Mouse (Mus musculus) forebrain, postnatal 0 days (tissue): ENCODE measurements around the gene Ola1. TPM values are rescaled to one million over a fixed set of nuclear protein-coding genes. Genes with fewer than 3 reads are reported as not detected.

Source experiments
- ATAC-seq: fragments of 200-750 bp; cut with Nextera tagmentation; 2 replicates; pipeline ENCODE4 v1.8.0; 2017; ENCODE audit warnings: mild to moderate bottlenecking, moderate library complexity
- DNase-seq: peaks from one replicate; pipeline ENCODE4 v3.0.0-alpha.2; 2015
- H3K27ac ChIP-seq: fragments of 300-500 bp; sonication (generic); 2 replicates; pipeline ENCODE4 v1.5.1; 2014; ENCODE audit warnings: low read depth, mild to moderate bottlenecking, antibody characterized with exemption, low read length, moderate library complexity, mixed read lengths
- H3K27me3 ChIP-seq: fragments of 300-500 bp; sonication (generic); 2 replicates; pipeline ENCODE4 v1.6.1; 2014; ENCODE audit warnings: mild to moderate bottlenecking, low read length, mixed read lengths; ENCODE audit not compliant: insufficient read depth
- H3K36me3 ChIP-seq: fragments of 300-500 bp; sonication (generic); 2 replicates; pipeline ENCODE4 v1.6.1; 2014; ENCODE audit warnings: mild to moderate bottlenecking, moderate library complexity; ENCODE audit not compliant: insufficient read depth
- H3K4me1 ChIP-seq: fragments of 300-500 bp; sonication (generic); 2 replicates; pipeline ENCODE4 v1.6.1; 2014; ENCODE audit warnings: antibody characterized with exemption; ENCODE audit not compliant: insufficient read depth
- H3K4me2 ChIP-seq: fragments of 300-500 bp; sonication (generic); 2 replicates; pipeline ENCODE4 v1.6.1; 2014; ENCODE audit warnings: low read depth, mild to moderate bottlenecking, moderate library complexity
- H3K4me3 ChIP-seq: fragments of 300-500 bp; sonication (generic); 2 replicates; pipeline ENCODE4 v1.5.1; 2014; ENCODE audit warnings: low read depth, low read length, mixed read lengths
- H3K9ac ChIP-seq: fragments of 300-500 bp; sonication (generic); 2 replicates; pipeline ENCODE4 v1.6.1; 2014; ENCODE audit warnings: mild to moderate bottlenecking
- H3K9me3 ChIP-seq: fragments of 300-500 bp; sonication (generic); 2 replicates; pipeline ENCODE4 v1.6.1; 2016; ENCODE audit warnings: low read length
- CTCF ChIP-seq: sonication (generic); IDR thresholded peaks from 2 replicates; pipeline ENCODE4 v1.5.1; 2016; ENCODE audit warnings: antibody characterized with exemption, control low read depth, low read depth
- WGBS: fragments of 180-500 bp; shearing (Covaris S2); extraction: QIAGEN DNeasy Blood & Tissue Kit; methylation state at CpG from one replicate; pipeline ENCODE4 v1.1.7; 2014; 5-methylcytosine and 5-hydroxymethylcytosine counted together
- polyA plus RNA-seq: library from polyadenylated mRNA; unstranded; fragments of >200 nt; fragmentation: Nextera tagmentation; extraction: Ambion mirVana; gene quantifications from 2 replicates; pipeline ENCODE4 v1.2.1, GENCODE M21; 2015
- total RNA-seq: library from RNA; depleted of rRNA; stranded (reverse); fragments of >200 nt; gene quantifications from 2 replicates; pipeline ENCODE4 v1.2.3, GENCODE M21; 2014

Gene Ola1
- total and polyA plus RNA-seq, 2 experiments from 2014 or later = 68.4 to 97.2 TPM

- no peaks in the 10 kb centered on the region for H3K9me3 ChIP-seq
- H3K4me3 ChIP-seq = no peak overlapping the region
- no peak overlapping the region for H3K9ac ChIP-seq
- 70% methylated on average over 3 of the region's 3 CpGs for WGBS
- H3K4me1 ChIP-seq = no peaks in the 10 kb centered on the region
- no peak for ATAC-seq
- no peak overlapping the region for H3K4me2 ChIP-seq
- no peak for TF ChIP-seq CTCF
- H3K27me3 ChIP-seq = no peaks in the 10 kb centered on the region
- peaks cover 6% of the 10 kb centered on the region; the same call in 1 of the 2 replicates for H3K36me3 ChIP-seq
- DNase-seq = no peak
- no peak overlapping the region for H3K27ac ChIP-seq
Measured at GRCm38 (mm10) chr2:73157202-73157601, 61.5 kb downstream of the Ola1 start.

GRCm38 (mm10) chr2:73150526-73150925 is 68.2 kb downstream of the Ola1 start:
- no peak overlapping the region for H3K4me3 ChIP-seq
- no peak overlapping the region for H3K4me2 ChIP-seq
- 0 out of 2 replicates have a peak, but pooled peaks cover 3% of the 10 kb centered on the region for H3K36me3 ChIP-seq
- DNase-seq = no peak
- no peak for TF ChIP-seq CTCF
- H3K4me1 ChIP-seq = no peaks in the 10 kb centered on the region
- WGBS = 31% methylated on average over 3 of the region's 3 CpGs
- H3K9ac ChIP-seq = no peak overlapping the region
- ATAC-seq = no peak
- H3K9me3 ChIP-seq = no peaks in the 10 kb centered on the region
- H3K27me3 ChIP-seq = no peaks in the 10 kb centered on the region
- H3K27ac ChIP-seq = no peak overlapping the region

GRCm38 (mm10) chr2:73146111-73146510 is 72.6 kb downstream of the Ola1 start:
- Histone ChIP-seq H3K9me3 (no peaks in the 10 kb centered on the region), H3K9ac (no peak overlapping the region), H3K27ac (no peak overlapping the region), H3K4me1 (0 out of 2 replicates have a peak, but pooled peaks cover 4% of the 10 kb centered on the region), H3K4me2 (no peak overlapping the region), H3K4me3 (no peak overlapping the region), H3K27me3 (no peaks in the 10 kb centered on the region), H3K36me3 (no peaks in the 10 kb centered on the region)
- no peak for DNase-seq
- no peak for TF ChIP-seq CTCF
- WGBS = 84% methylated on average over 2 of the region's 2 CpGs
- no peak for ATAC-seq

- no peak for TF ChIP-seq CTCF
Measured at GRCm38 (mm10) chr2:73143732-73144131, 75.0 kb downstream of the Ola1 start.

GRCm38 (mm10) chr2:73142832-73143470 is 75.8 kb downstream of the Ola1 start:
- no peak for DNase-seq
- WGBS = 12% methylated on average over 7 of the region's 7 CpGs
- Histone ChIP-seq H3K9ac (no peak overlapping the region), H3K9me3 (no peaks in the 10 kb centered on the region), H3K36me3 (no peaks in the 10 kb centered on the region), H3K27ac (0 out of 2 replicates have a peak overlapping the region, but pooled peaks have one; percentile 2), H3K4me3 (no peak overlapping the region), H3K4me1 (0 out of 2 replicates have a peak, but pooled peaks cover 4% of the 10 kb centered on the region), H3K4me2 (no peak overlapping the region), H3K27me3 (no peaks in the 10 kb centered on the region)
- ATAC-seq = no peak; the same call in 1 of the 2 replicates
- no peak for TF ChIP-seq CTCF

More at GRCm38 (mm10) chr2:73143732-73144131, 75.0 kb downstream of the Ola1 start:
- Histone ChIP-seq H3K4me2 (no peak overlapping the region), H3K9ac (no peak overlapping the region), H3K27ac (no peak overlapping the region), H3K4me3 (no peak overlapping the region), H3K27me3 (no peaks in the 10 kb centered on the region), H3K9me3 (no peaks in the 10 kb centered on the region), H3K36me3 (no peaks in the 10 kb centered on the region), H3K4me1 (0 out of 2 replicates have a peak, but pooled peaks cover 4% of the 10 kb centered on the region)
- ATAC-seq (no peak), DNase-seq (no peak)
- WGBS = 34% methylated on average over 2 of the region's 2 CpGs

GRCm38 (mm10) chr2:73132897-73133296 is 85.8 kb downstream of the Ola1 start:
- Histone ChIP-seq H3K27ac (no peak overlapping the region), H3K27me3 (no peaks in the 10 kb centered on the region), H3K9ac (no peak overlapping the region), H3K36me3 (no peaks in the 10 kb centered on the region), H3K4me3 (no peak overlapping the region), H3K4me1 (no peaks in the 10 kb centered on the region), H3K4me2 (no peak overlapping the region), H3K9me3 (no peaks in the 10 kb centered on the region)
- ATAC-seq (no peak), DNase-seq (no peak)
- WGBS = 88% methylated on average over 2 of the region's 2 CpGs
- TF ChIP-seq CTCF = no peak

GRCm38 (mm10) chr2:73127686-73128085 is 91.0 kb downstream of the Ola1 start:
- WGBS = 59% methylated on average over 1 of the region's 1 CpGs
- no peak for TF ChIP-seq CTCF
- H3K27ac ChIP-seq = no peak overlapping the region
- H3K9me3 ChIP-seq = no peaks in the 10 kb centered on the region
- peak; percentile 72; the same call in 1 of the 2 replicates for ATAC-seq
- H3K4me1 ChIP-seq = peaks cover 4% of the 10 kb centered on the region; the same call in 1 of the 2 replicates
- DNase-seq = no peak
- H3K4me3 ChIP-seq = no peak overlapping the region
- H3K9ac ChIP-seq = no peak overlapping the region
- no peaks in the 10 kb centered on the region for H3K27me3 ChIP-seq
- no peaks in the 10 kb centered on the region for H3K36me3 ChIP-seq
- H3K4me2 ChIP-seq = no peak overlapping the region
